Mouse (Mus musculus): ENCODE measurements around the gene Shank1. TPM values are rescaled to one million over a fixed set of nuclear protein-coding genes. Genes with fewer than 3 reads are reported as not detected.

Gene Shank1
- total RNA-seq, 2 experiments from 2014 or later = 3.5 to 4.6 TPM

GRCm38 (mm10) chr7:44341119-44341518 is 31.1 kb downstream of the Shank1 start:
- no peak for DNase-seq

- DNase-seq = no peak
Measured at GRCm38 (mm10) chr7:44341714-44342113, 31.7 kb downstream of the Shank1 start.

- no peak for DNase-seq
Measured at GRCm38 (mm10) chr7:44343459-44344015, 33.5 kb downstream of the Shank1 start.

GRCm38 (mm10) chr7:44344622-44345021 is 34.6 kb downstream of the Shank1 start:
- DNase-seq = no peak

GRCm38 (mm10) chr7:44349043-44349442 is 39.0 kb downstream of the Shank1 start:
- DNase-seq = no peak

GRCm38 (mm10) chr7:44350957-44351711 is 41.1 kb downstream of the Shank1 start:
- peak; percentile 84 for DNase-seq

- DNase-seq = no peak
Measured at GRCm38 (mm10) chr7:44351881-44352749, 42.1 kb downstream of the Shank1 start.

GRCm38 (mm10) chr7:44352750-44353600 is 42.9 kb downstream of the Shank1 start:
- DNase-seq = no peak

- DNase-seq = no peak
Measured at GRCm38 (mm10) chr7:44353601-44354340, 43.7 kb downstream of the Shank1 start.

- no peak for DNase-seq
Measured at GRCm38 (mm10) chr7:44355411-44355810, 45.4 kb downstream of the Shank1 start.

GRCm38 (mm10) chr7:44356590-44357481 is 46.8 kb downstream of the Shank1 start:
- DNase-seq = no peak

GRCm38 (mm10) chr7:44357531-44357930 is 47.5 kb downstream of the Shank1 start:
- DNase-seq = no peak

GRCm38 (mm10) chr7:44358012-44358411 is 48.0 kb downstream of the Shank1 start:
- no peak for DNase-seq

GRCm38 (mm10) chr7:44358886-44359654 is 49.0 kb downstream of the Shank1 start:
- DNase-seq = peak; percentile 39

GRCm38 (mm10) chr7:44359908-44360672 is 50.0 kb downstream of the Shank1 start:
- peak; percentile 96 for DNase-seq

GRCm38 (mm10) chr7:44360792-44361301 is 50.8 kb downstream of the Shank1 start:
- DNase-seq = no peak

GRCm38 (mm10) chr7:44372678-44373077 is 62.6 kb downstream of the Shank1 start:
- DNase-seq = no peak

GRCm38 (mm10) chr7:44373460-44373859 is 63.4 kb downstream of the Shank1 start:
- no peak for DNase-seq

Data from heart, postnatal 4 days (tissue).